Mouse (Mus musculus) spleen, adult 2 months (tissue): ENCODE results near the gene Olfr794.

Experiments
- CTCF ChIP-seq: fragments of 200-500 bp; IDR thresholded peaks from 2 replicates; pipeline ENCODE4 v1.5.1; 2011; ENCODE audit warnings: mild to moderate bottlenecking, inconsistent platforms; ENCODE audit not compliant: insufficient read depth, insufficient read length, insufficient replicate concordance; ENCODE audit errors: extremely low read depth
- POLR2A ChIP-seq: fragments of 200-500 bp; IDR thresholded peaks from 2 replicates; pipeline ENCODE4 v1.6.1; 2011; ENCODE audit warnings: low read depth, low read length, inconsistent platforms

DNA sequence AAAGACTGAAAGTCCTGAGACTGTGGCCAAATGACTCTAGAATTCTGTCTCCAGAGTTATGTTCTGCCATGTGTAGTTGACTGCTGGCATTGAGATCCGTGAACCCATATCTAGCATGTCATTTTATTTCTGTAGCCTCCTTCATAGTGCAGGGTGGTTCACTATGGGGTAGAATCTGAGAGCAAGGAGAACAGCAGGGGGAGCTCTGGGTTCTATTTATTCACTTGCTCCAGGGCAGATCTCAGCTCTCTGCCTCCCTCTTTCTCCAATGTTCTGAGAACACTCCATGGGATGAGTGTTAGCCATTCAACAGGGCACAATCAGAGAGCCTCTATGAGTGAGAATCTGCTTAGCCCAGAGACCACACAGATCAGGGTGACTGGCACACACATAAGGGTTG, 18.1 kb upstream of the Olfr794 start:
- no peak for TF ChIP-seq CTCF
- no peak for TF ChIP-seq POLR2A
